Mouse (Mus musculus) liver, embryonic 14.5 days (tissue): ENCODE data around the gene Olfr412.

Experiments
- CTCF ChIP-seq: IDR thresholded peaks from 2 replicates; pipeline ENCODE4 v1.5.1; 2016; ENCODE audit warnings: antibody characterized with exemption, low read depth, control low read depth
- EP300 ChIP-seq: IDR thresholded peaks from 2 replicates; pipeline ENCODE4 v1.6.1; 2016; ENCODE audit warnings: antibody characterized with exemption, low read depth

DNA sequence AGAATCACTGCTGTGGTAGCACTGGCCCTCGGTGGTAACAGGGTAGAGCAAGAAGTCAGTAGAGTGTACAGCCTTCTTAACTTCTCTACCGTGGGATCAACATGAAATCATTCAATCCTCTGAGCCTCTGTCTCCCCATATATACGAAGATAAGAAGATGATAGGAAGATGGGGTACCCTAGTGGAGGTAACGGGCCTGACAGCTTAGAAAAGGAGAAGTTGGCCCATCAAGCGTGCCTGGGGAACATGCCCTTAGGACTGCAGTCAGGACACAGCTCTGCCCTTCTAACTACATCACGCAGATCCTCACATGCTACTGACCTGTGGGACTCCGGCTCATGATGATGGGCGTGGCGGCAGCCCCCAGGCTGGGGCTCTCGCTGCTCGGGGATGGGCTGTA, 30.0 kb downstream of the Olfr412 start:
- no peak for TF ChIP-seq EP300
- TF ChIP-seq CTCF = no peak
